Mouse (Mus musculus): ENCODE measurements around the gene Camk1g. TPM values are rescaled to one million over a fixed set of nuclear protein-coding genes. Genes with fewer than 3 reads are reported as not detected.

Gene Camk1g
- polyA plus RNA-seq, 1 experiment: 3.4 TPM

DNA sequence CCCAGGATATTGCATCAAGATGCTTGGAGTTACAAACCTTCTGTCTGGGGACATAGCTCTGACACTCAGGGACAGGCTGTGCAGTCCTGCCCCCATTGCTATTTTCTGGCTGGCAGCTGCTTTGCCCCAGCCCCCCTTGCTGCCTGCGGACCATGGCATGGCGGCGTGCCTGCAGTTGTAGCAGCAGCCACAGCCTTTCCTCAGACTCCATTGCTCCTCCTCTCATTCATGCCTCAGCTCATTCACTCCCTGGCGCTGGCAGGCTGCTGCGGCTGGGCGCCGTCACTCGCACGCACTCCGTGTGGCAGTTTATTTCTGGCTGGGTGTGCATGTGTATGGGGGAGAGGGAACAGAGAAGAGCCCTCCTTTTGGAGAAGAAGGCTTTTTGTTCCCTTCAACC lies 2.0 kb downstream of the Camk1g start:
- Histone ChIP-seq H3K36me3 (ENCODE audit: control insufficient read depth, insufficient read depth, low read length) (no peaks in the 10 kb centered on the region), H3K4me3 (ENCODE audit: control insufficient read depth, insufficient read depth, low read length) (no peak overlapping the region), H3K4me1 (replicated peaks; ENCODE audit: control insufficient read depth, insufficient read depth, low read length) (peaks cover 17% of the 10 kb centered on the region), H3K27me3 (ENCODE audit: control insufficient read depth, insufficient read depth, low read length) (no peaks in the 10 kb centered on the region), H3K27ac (ENCODE audit: control insufficient read depth, insufficient read depth, low read length) (no peak overlapping the region)
- no peak for TF ChIP-seq CTCF (IDR thresholded peaks at IDR 0.05; ENCODE audit: borderline replicate concordance, control insufficient read depth, extremely low read depth, insufficient read depth, low read length, poor library complexity)
- TF ChIP-seq POLR2A (IDR thresholded peaks at IDR 0.05; ENCODE audit: control insufficient read depth, extremely low read depth, insufficient read depth, low read length, poor library complexity): no peak
- 52% methylated on average over 10 of the region's 10 CpGs for WGBS
- DNase-seq: no peak

DNA sequence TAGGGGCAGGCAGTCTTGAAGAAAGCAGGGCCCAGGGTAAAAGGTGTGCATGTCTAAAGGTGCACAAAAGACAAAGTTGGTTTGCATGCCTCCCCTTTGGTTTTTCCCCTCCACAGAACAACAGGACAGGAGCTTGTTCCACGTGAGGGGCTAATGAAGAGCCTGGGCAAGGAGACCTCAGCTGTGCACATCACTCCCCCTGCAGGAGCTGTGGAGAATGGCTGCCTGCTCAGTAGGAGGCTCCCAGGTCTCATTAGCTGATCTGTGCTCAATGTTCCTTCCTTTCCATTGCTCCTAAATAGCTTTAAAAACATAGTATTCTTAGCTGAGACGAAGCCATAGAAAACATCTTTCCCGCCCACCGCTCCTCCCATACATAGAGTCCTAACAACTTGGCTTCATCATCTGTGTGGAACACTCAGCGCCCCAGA lies 6.3 kb downstream of the Camk1g start:
- peak; percentile 79 for DNase-seq
- WGBS: 73% methylated on average over 5 of the region's 5 CpGs
- no peak overlapping the region for H3K27ac ChIP-seq (ENCODE audit: control insufficient read depth, insufficient read depth, low read length)

GRCm38 (mm10) chr1:193362078-193362477 lies 8.0 kb downstream of the Camk1g start:
- H3K4me1 ChIP-seq (replicated peaks; ENCODE audit: control insufficient read depth, insufficient read depth, low read length): peaks cover 5% of the 10 kb centered on the region; the same call in 1 of the 2 replicates
- WGBS: 97% methylated on average over 7 of the region's 7 CpGs
- H3K4me3 ChIP-seq (ENCODE audit: control insufficient read depth, insufficient read depth, low read length): no peak overlapping the region
- H3K36me3 ChIP-seq (ENCODE audit: control insufficient read depth, insufficient read depth, low read length): no peaks in the 10 kb centered on the region
- TF ChIP-seq CTCF (IDR thresholded peaks at IDR 0.05; ENCODE audit: borderline replicate concordance, control insufficient read depth, extremely low read depth, insufficient read depth, low read length, poor library complexity) (no peak), POLR2A (IDR thresholded peaks at IDR 0.05; ENCODE audit: control insufficient read depth, extremely low read depth, insufficient read depth, low read length, poor library complexity) (no peak)
- no peak overlapping the region for H3K27ac ChIP-seq (ENCODE audit: control insufficient read depth, insufficient read depth, low read length)
- no peaks in the 10 kb centered on the region for H3K27me3 ChIP-seq (ENCODE audit: control insufficient read depth, insufficient read depth, low read length)
- DNase-seq: no peak

More for the DNA sequence above, 6.3 kb downstream of the Camk1g start:
- TF ChIP-seq CTCF (IDR thresholded peaks at IDR 0.05; ENCODE audit: borderline replicate concordance, control insufficient read depth, extremely low read depth, insufficient read depth, low read length, poor library complexity): peak; percentile 78; the same call in 1 of the 2 replicates
- TF ChIP-seq POLR2A (IDR thresholded peaks at IDR 0.05; ENCODE audit: control insufficient read depth, extremely low read depth, insufficient read depth, low read length, poor library complexity): no peak
- H3K4me3 ChIP-seq (ENCODE audit: control insufficient read depth, insufficient read depth, low read length): no peak overlapping the region
- no peaks in the 10 kb centered on the region for H3K36me3 ChIP-seq (ENCODE audit: control insufficient read depth, insufficient read depth, low read length)
- peaks cover 5% of the 10 kb centered on the region; the same call in 1 of the 2 replicates for H3K4me1 ChIP-seq (replicated peaks; ENCODE audit: control insufficient read depth, insufficient read depth, low read length)
- H3K27me3 ChIP-seq (ENCODE audit: control insufficient read depth, insufficient read depth, low read length): no peaks in the 10 kb centered on the region

DNA sequence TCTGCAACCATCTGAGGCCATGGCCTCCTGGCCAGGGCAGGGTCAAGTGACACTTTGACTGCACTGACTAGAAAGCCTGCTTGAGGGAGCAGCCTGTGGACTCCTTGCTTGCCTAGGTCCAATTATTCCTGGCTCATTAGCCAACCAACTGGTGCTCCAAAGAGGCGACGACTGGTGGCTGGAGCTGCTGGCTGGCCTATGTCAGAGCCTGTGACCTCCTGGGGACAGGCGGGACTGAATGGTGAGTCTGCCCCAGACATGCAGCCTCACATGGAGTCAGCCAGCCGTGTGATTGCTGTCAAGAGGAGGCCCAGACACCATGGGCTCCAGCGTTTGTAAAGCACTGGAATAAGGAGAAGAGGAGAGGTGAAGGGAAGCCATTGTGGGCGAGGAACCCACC lies 8.9 kb downstream of the Camk1g start:
- DNase-seq: no peak
- 93% methylated on average over 6 of the region's 6 CpGs for WGBS
- Histone ChIP-seq H3K4me3 (ENCODE audit: control insufficient read depth, insufficient read depth, low read length) (no peak overlapping the region), H3K27ac (ENCODE audit: control insufficient read depth, insufficient read depth, low read length) (no peak overlapping the region), H3K4me1 (replicated peaks; ENCODE audit: control insufficient read depth, insufficient read depth, low read length) (peaks cover 5% of the 10 kb centered on the region; the same call in 1 of the 2 replicates), H3K27me3 (ENCODE audit: control insufficient read depth, insufficient read depth, low read length) (no peaks in the 10 kb centered on the region), H3K36me3 (ENCODE audit: control insufficient read depth, insufficient read depth, low read length) (no peaks in the 10 kb centered on the region)
- no peak for TF ChIP-seq CTCF (IDR thresholded peaks at IDR 0.05; ENCODE audit: borderline replicate concordance, control insufficient read depth, extremely low read depth, insufficient read depth, low read length, poor library complexity)
- no peak for TF ChIP-seq POLR2A (IDR thresholded peaks at IDR 0.05; ENCODE audit: control insufficient read depth, extremely low read depth, insufficient read depth, low read length, poor library complexity)

- no peak overlapping the region for H3K4me3 ChIP-seq (ENCODE audit: control insufficient read depth, insufficient read depth, low read length)
- no peak for DNase-seq
- no peak for TF ChIP-seq POLR2A (IDR thresholded peaks at IDR 0.05; ENCODE audit: control insufficient read depth, extremely low read depth, insufficient read depth, low read length, poor library complexity)
- TF ChIP-seq CTCF (IDR thresholded peaks at IDR 0.05; ENCODE audit: borderline replicate concordance, control insufficient read depth, extremely low read depth, insufficient read depth, low read length, poor library complexity): no peak
- no peak overlapping the region for H3K27ac ChIP-seq (ENCODE audit: control insufficient read depth, insufficient read depth, low read length)
- 88% methylated on average over 3 of the region's 3 CpGs for WGBS
- no peaks in the 10 kb centered on the region for H3K27me3 ChIP-seq (ENCODE audit: control insufficient read depth, insufficient read depth, low read length)
- no peaks in the 10 kb centered on the region for H3K36me3 ChIP-seq (ENCODE audit: control insufficient read depth, insufficient read depth, low read length)
- H3K4me1 ChIP-seq (replicated peaks; ENCODE audit: control insufficient read depth, insufficient read depth, low read length): peaks cover 2% of the 10 kb centered on the region; the same call in 1 of the 2 replicates
Observed at GRCm38 (mm10) chr1:193359199-193359598, 10.9 kb downstream of the Camk1g start.

- DNase-seq: no peak
- TF ChIP-seq POLR2A (IDR thresholded peaks at IDR 0.05; ENCODE audit: control insufficient read depth, extremely low read depth, insufficient read depth, low read length, poor library complexity) (no peak), CTCF (IDR thresholded peaks at IDR 0.05; ENCODE audit: borderline replicate concordance, control insufficient read depth, extremely low read depth, insufficient read depth, low read length, poor library complexity) (no peak)
- whole genome bisulfite sequencing: 88% methylated on average over 3 of the region's 3 CpGs
- no peaks in the 10 kb centered on the region for H3K27me3 ChIP-seq (ENCODE audit: control insufficient read depth, insufficient read depth, low read length)
- no peak overlapping the region for H3K4me3 ChIP-seq (ENCODE audit: control insufficient read depth, insufficient read depth, low read length)
- no peaks in the 10 kb centered on the region for H3K36me3 ChIP-seq (ENCODE audit: control insufficient read depth, insufficient read depth, low read length)
- peaks cover 48% of the 10 kb centered on the region for H3K4me1 ChIP-seq (replicated peaks; ENCODE audit: control insufficient read depth, insufficient read depth, low read length)
- no peak overlapping the region for H3K27ac ChIP-seq (ENCODE audit: control insufficient read depth, insufficient read depth, low read length)
Observed at GRCm38 (mm10) chr1:193351583-193351982, 18.5 kb downstream of the Camk1g start.

DNA sequence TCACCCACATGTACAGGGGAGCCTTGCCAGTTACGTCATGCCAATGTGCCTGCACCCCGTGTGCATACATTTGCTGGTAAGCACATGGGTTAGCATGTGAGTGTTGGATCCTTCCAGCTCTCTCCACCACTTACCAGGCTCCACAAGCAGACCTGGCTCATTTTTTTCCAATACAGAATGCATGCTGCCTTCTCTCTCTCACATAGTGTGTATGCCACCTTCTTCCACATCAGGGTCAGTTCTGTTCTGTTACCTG lies 19.6 kb downstream of the Camk1g start:
- peaks cover 53% of the 10 kb centered on the region for H3K4me1 ChIP-seq (replicated peaks; ENCODE audit: control insufficient read depth, insufficient read depth, low read length)
- DNase-seq: no peak
- 95% methylated on average over 2 of the region's 2 CpGs for WGBS
- TF ChIP-seq CTCF (IDR thresholded peaks at IDR 0.05; ENCODE audit: borderline replicate concordance, control insufficient read depth, extremely low read depth, insufficient read depth, low read length, poor library complexity) (no peak), POLR2A (IDR thresholded peaks at IDR 0.05; ENCODE audit: control insufficient read depth, extremely low read depth, insufficient read depth, low read length, poor library complexity) (no peak)
- H3K4me3 ChIP-seq (ENCODE audit: control insufficient read depth, insufficient read depth, low read length): no peak overlapping the region
- H3K27me3 ChIP-seq (ENCODE audit: control insufficient read depth, insufficient read depth, low read length): no peaks in the 10 kb centered on the region
- peak overlapping the region; percentile 63 for H3K27ac ChIP-seq (ENCODE audit: control insufficient read depth, insufficient read depth, low read length)
- no peaks in the 10 kb centered on the region for H3K36me3 ChIP-seq (ENCODE audit: control insufficient read depth, insufficient read depth, low read length)
